Mouse (Mus musculus) brain, embryonic 18.5 days (tissue): ENCODE measurements around the gene Vmn2r69.

Source experiments
- DNase-seq: peaks from one replicate; pipeline ENCODE4 v3.0.0-alpha.2; 2012; ENCODE audit warnings: low read depth, low spot score

Vmn2r69 gene

GRCm38 (mm10) chr7:85415820-85416219, at the start of gene Vmn2r69:
Gene Vmn2r69, minus strand, starts transcription at chr7:85415920.
- no peak for DNase-seq
